Mouse (Mus musculus) thymus, postnatal 4 days (tissue): Measurements from ENCODE around the gene Cldn10.
A peak's percentile ranks its signal among the peaks of the same experiment; 100 is the strongest.
"Not testable (repeated sequence)": the region's sequence is repeated elsewhere in the genome, so short reads cannot be mapped to it uniquely, and the experiment has no call there.

ENCODE experiments used
- DNase-seq: peaks from one replicate; pipeline ENCODE4 v3.0.0; 2021

The Cldn10 gene

DNA sequence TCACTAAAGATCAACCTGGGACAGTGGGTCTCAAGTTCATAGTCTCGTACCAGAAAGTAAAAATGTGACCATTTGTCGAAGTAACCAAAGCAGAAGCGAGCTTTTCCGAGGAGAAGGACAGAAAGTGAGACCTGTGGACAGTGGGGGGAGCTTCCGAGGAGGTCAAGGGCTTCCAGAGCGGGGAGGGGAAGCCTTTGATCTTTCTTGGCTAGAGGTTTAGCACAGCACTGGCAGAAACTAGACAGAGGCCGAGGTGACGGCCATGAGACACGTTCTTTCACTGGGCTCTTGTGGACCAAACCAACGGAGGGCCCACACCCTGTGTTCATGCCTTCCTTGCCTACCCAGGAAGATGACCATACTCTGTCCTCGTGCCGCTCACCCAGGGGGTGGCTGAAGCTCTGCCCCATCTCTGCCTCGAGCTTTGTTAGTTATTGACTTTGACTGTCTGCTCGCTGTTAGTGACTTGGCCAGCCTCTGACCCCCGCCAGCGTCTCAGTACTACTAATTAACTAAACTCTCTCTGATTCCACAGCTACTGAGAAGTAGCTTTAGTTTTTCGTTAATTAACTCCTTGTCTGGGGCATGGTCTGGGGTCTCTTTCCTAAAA is 4.3 kb upstream of the Cldn10 start:
- DNase-seq: no peak

DNA sequence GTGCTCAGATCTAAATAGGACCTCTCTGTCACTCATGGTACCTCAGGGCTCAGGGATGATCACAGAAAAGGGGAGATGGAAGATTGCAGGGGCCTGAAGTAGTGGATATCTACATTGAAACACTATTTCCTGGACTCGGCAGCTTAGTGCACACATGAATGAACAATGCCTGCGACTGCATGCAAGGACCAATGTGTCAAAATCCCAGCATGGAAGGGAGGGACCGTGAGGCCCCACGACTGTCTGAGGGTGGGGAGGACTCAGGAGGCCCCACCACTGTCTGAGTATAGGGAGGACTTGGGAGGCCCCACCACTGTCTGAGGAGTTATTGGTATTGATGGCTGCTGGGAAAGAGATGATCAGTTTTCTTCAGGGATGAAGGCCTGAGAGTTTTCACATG is 2.5 kb downstream of the Cldn10 start:
- no peak for DNase-seq

- no peak for DNase-seq
Observed at GRCm38 (mm10) chr14:118792957-118793356, 5.2 kb downstream of the Cldn10 start.

GRCm38 (mm10) chr14:118793416-118793815 is 5.7 kb downstream of the Cldn10 start:
- DNase-seq: no peak

- DNase-seq: no peak
Observed at GRCm38 (mm10) chr14:118794196-118794595, 6.5 kb downstream of the Cldn10 start.

GRCm38 (mm10) chr14:118794893-118795292 is 7.2 kb downstream of the Cldn10 start:
- DNase-seq: no peak

DNA sequence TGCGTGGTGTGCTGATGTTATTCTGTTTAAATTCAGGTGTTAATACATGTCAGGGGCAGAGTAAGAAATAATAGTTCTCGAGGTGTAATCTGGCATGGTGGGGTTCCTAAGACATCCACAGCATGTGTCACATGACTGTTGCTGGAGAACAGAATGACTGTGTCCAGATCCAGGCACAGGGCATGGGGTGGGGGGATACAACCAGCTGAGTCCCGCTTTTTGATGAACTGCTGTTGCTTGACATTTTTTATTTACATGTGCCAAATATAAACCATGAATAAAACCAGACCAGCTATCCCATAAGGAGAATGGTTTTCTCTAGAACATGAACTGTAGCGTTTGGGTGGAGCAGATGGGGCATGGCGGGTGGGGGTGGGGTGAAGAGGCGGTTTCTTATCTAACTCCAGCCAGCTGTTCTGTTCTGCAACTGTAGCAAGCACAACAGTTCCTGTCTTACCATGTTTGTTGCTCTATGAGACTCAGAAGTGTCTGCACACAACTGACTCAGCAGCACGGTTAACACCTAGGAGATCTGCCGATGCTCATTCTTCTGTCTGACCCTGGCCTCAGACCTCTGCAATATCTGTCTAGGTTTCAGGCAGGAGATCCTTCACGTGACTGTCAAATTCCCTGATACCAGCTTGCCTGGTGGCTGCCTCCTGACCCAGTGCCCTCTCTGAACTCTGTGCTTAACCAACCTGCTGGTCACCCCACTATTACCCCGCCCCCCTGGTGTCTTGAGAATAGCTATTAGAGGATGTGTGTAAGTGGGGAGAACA is 8.4 kb downstream of the Cldn10 start:
- peak; percentile 57 for DNase-seq

DNA sequence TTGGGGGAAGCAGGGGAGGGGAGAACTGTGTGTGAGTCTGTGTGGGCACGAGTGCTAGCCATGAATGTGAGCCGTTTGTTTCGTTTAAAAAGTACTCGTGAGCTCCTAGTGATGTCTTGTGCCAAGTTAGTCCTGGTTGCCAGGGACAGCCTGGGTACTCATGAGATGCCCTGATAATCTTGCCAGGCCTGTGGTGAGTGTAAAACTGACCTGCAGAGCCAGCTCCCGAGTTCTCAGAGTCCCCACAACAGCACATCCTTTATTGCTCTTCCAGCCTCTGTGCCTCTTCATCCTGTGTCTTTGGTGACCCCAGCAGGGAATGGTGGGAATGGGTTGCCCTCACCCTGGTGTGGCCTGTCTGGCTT is 9.0 kb downstream of the Cldn10 start:
- no peak for DNase-seq

DNA sequence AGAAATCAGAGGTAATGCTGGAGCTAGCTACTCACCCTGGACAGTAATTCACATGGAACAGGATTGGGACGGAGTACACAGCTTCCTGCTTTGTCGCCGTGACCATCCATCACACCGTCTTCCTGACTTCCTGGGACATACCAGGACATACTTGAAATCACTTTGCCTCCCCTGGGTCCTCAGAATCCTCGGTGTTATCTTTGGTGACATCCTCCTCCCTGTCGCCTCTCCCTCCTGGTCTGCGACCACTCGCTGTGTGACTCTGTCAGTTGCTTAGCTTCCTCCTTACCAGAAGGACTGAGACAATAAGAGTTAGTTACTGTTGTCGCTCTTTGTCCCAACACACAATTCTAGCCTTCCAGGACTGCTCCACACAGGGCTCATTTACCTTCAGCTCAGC is 9.6 kb downstream of the Cldn10 start:
- DNase-seq: no peak

- no peak for DNase-seq
Observed at GRCm38 (mm10) chr14:118799918-118800317, 12.2 kb downstream of the Cldn10 start.

DNA sequence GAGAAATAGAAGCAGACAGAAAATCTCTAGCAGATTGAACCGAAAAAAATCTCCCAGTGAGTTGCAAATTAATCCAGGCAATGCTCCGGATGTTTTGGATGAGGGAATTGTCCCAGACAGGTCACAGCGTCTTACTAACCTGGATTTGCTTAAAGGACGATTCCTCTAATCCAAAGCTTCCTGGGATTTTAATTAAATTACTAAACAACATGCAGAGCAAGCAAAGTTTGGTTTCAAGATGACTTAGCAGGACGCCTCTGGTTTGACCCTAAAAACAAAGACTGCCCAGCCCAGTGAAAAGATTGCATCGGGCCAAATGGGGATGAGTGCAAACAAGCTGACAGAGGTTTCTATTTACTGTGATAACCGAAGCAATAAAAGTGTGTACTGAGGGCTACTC is 16.2 kb downstream of the Cldn10 start:
- DNase-seq: no peak

- DNase-seq: peak; percentile 73
Observed at GRCm38 (mm10) chr14:118804351-118804750, 16.6 kb downstream of the Cldn10 start.

DNA sequence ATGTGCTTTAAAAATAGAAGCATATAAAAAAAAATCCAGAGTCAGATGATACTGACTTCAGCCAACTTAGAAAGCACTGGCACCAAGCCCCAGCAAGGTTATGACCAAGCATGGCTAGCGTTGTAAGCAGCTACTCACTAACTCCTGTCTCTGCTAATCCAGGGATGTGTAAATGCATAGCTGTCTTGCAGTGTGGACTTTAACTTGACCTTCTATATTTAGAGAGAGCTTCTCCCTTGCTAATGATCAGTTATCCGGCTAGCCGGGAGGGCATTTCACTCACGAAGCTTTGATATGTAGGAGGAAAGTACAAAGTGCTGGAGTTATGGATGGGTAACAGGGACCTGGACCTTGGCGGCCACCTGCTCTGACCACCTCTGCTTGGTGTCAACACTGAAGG is 19.9 kb downstream of the Cldn10 start:
- no peak for DNase-seq

GRCm38 (mm10) chr14:118808183-118808582 is 20.5 kb downstream of the Cldn10 start:
- not testable (repeated sequence) for DNase-seq

DNA sequence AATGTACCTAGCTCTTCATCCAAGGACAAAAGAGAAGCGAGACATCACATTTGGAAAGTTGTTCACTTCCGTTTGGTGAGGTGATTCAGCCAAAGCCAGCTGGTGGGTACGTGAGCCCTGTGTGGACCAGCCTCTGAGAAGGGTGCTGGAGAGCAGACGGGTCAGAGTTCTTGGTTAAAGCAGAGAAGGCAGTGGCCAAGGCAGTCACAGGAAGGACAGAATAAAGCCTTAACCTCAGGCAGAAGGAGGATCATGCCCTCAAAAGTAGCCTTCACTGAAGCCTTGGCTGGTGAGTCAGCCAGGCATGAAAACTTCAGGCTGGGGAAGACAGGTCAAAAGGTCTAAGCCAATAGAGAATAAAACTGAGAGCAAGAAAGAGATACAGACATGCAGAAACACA is 22.0 kb downstream of the Cldn10 start:
- DNase-seq: no peak

DNA sequence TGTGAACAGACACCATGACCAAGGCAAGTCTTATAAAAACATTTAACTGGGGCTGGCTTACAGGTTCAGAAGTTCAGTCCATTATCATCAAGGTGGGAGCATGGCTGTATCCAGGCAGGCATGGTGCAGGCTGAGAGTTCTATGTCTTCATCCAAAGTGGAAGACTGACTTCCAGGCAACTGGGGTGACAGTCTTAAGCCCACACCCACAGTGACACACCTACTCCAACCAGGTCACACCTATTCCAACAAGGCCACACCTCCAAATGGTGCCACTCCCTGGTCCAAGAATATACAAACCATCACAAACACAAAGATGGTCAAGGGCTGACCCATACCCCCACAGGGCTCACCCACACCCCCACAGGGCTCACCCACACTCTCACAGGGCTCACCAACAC is 23.5 kb downstream of the Cldn10 start:
- DNase-seq: not testable (repeated sequence)

GRCm38 (mm10) chr14:118813111-118813510 is 25.4 kb downstream of the Cldn10 start:
- no peak for DNase-seq

DNA sequence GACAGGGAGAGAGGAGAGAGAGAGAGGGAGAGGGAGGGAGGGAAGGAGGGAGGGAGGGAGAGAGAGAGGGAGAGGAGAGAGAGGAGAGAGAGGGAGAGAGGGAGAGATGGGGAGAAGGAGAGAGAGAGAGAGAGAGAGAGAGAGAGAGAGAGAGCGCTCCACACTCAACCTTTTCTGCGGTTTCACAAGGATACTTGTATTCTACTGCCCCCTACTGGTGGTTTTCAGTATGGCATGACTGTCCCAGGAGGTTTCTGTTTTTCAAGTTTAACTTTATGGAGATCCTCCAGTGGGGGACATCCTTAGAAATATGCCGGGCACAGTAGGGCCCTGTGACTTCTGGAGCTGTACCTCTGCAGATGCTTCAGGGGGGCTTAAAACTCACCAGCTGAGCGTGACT is 28.8 kb downstream of the Cldn10 start:
- DNase-seq: peak; percentile 75

DNA sequence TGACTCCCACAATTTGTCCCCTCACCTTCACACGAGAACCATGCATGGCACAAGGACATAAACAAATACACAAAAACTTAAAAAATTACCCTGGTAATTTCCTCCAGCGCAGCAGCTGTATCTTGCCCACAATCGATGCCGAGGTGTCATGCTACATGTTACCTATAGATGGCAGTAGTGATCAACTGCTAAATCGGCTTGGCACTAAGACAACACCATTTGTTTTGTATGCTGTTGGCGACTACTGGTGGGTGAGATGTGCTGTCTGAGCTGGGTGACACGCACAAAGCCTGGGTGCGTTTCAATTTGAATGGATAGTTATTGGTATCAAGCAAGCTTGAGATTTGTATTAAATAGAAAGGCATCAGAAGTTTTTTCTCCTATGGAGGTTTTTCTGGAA is 32.4 kb downstream of the Cldn10 start:
- DNase-seq: peak; percentile 67

- DNase-seq: no peak
Observed at GRCm38 (mm10) chr14:118822816-118823215, 35.1 kb downstream of the Cldn10 start.

GRCm38 (mm10) chr14:118823313-118823712 is 35.6 kb downstream of the Cldn10 start:
- no peak for DNase-seq

DNA sequence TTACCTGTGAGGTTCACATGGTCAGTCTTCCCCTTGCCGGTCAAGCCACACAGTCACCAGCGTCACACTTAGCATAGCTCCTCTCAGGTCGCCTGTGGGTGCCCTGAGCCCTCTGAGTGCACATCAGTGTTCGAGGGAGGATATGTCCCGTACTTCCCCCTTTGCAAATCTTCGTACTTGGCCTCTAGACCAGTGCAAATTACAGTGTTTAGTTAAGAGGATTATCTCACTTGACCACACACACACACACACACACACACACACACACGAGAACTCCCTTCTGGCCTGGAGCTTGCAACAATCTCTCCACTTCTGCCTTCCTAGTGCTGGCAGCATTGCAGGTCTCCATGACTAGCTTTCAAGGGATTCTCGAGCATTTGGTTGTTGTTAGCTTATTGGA is 38.6 kb downstream of the Cldn10 start:
- DNase-seq: no peak

GRCm38 (mm10) chr14:118827283-118827904 is 39.7 kb downstream of the Cldn10 start:
- DNase-seq: peak; percentile 55
